Mouse (Mus musculus): ENCODE results near the gene Hal.
A peak's percentile ranks its signal among the peaks of the same experiment; 100 is the strongest.

Gene Hal

GRCm38 (mm10) chr10:93488066-93488827, at the start of gene Hal:
TSS of gene Hal (plus strand) at chr10:93488768.
- DNase-seq (ENCODE audit: low read depth), result peak; percentile 83

- no peak for DNase-seq (ENCODE audit: low read depth)
Observed at GRCm38 (mm10) chr10:93441501-93441900, 47.1 kb upstream of the Hal start.

- no peak for DNase-seq (ENCODE audit: low read depth)
Observed at GRCm38 (mm10) chr10:93442183-93442582, 46.4 kb upstream of the Hal start.

GRCm38 (mm10) chr10:93444407-93444806, 44.2 kb upstream of the Hal start:
- peak; percentile 70 for DNase-seq (ENCODE audit: low read depth)

- no peak for DNase-seq (ENCODE audit: low read depth)
Observed at GRCm38 (mm10) chr10:93447398-93447797, 41.2 kb upstream of the Hal start.

GRCm38 (mm10) chr10:93454652-93455014, 33.9 kb upstream of the Hal start:
- DNase-seq (ENCODE audit: low read depth), result no peak

GRCm38 (mm10) chr10:93460106-93460505, 28.5 kb upstream of the Hal start:
- no peak for DNase-seq (ENCODE audit: low read depth)

- DNase-seq (ENCODE audit: low read depth), result no peak
Observed at GRCm38 (mm10) chr10:93462692-93463382, 25.7 kb upstream of the Hal start.

GRCm38 (mm10) chr10:93463611-93464010, 25.0 kb upstream of the Hal start:
- DNase-seq (ENCODE audit: low read depth), result no peak

- no peak for DNase-seq (ENCODE audit: low read depth)
Observed at GRCm38 (mm10) chr10:93467259-93467658, 21.3 kb upstream of the Hal start.

- DNase-seq (ENCODE audit: low read depth), result no peak
Observed at GRCm38 (mm10) chr10:93467791-93468190, 20.8 kb upstream of the Hal start.

GRCm38 (mm10) chr10:93471415-93471814, 17.2 kb upstream of the Hal start:
- DNase-seq (ENCODE audit: low read depth), result peak; percentile 83

GRCm38 (mm10) chr10:93484511-93484910, 4.1 kb upstream of the Hal start:
- DNase-seq (ENCODE audit: low read depth), result no peak

GRCm38 (mm10) chr10:93485055-93485691, 3.4 kb upstream of the Hal start:
- DNase-seq (ENCODE audit: low read depth), result no peak

GRCm38 (mm10) chr10:93486622-93487021, 1.9 kb upstream of the Hal start:
- peak; percentile 50 for DNase-seq (ENCODE audit: low read depth)

- DNase-seq (ENCODE audit: low read depth), result no peak
Observed at GRCm38 (mm10) chr10:93488828-93489226, 259 bp downstream of the Hal start.

- no peak for DNase-seq (ENCODE audit: low read depth)
Observed at GRCm38 (mm10) chr10:93490451-93490850, 1.9 kb downstream of the Hal start.

- DNase-seq (ENCODE audit: low read depth), result no peak
Observed at GRCm38 (mm10) chr10:93500864-93501263, 12.3 kb downstream of the Hal start.

GRCm38 (mm10) chr10:93501346-93501745, 12.8 kb downstream of the Hal start:
- DNase-seq (ENCODE audit: low read depth), result no peak

- DNase-seq (ENCODE audit: low read depth), result peak; percentile 18
Observed at GRCm38 (mm10) chr10:93508383-93508970, 19.9 kb downstream of the Hal start.

GRCm38 (mm10) chr10:93509532-93510153, 21.1 kb downstream of the Hal start:
- peak; percentile 71 for DNase-seq (ENCODE audit: low read depth)

GRCm38 (mm10) chr10:93515419-93515818, 26.9 kb downstream of the Hal start:
- DNase-seq (ENCODE audit: low read depth), result peak; percentile 50

All from 416B (cell line).